Comparison of ENCODE assay signal across 8 mouse cellular contexts in the genomic region with DNA sequence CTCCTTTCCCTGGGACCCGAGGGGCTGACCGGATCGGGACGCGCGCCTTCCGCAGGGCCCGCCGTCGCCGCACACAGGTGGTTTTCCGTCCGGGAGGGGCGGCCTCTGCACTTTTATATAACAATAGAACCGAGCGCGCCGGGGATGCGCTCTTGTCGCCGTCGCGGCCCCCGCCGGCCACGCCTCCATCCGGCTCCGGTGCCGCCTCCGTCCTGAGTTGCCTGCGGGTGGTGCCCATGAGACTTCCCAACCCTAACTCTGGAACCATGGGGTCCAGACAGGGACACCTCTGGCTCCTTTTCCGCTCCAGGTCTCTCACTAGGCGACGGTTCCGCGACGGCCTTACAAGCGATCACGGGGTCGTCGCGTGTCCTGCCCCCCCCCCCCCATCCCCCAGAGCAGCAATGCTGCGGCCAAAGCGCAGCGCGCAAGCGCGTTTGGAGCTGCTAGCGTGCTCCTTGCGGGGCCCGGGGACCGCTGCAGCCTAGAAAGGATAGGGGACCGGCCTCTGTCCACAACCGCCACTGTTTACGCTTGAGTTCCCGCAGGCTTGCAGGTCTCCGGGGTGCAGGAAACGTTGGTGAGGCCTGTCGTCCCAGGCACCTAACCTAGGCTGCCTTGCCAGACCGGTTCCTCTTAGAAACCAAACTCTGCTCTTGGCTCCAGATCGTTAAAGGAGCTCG. TPM values are rescaled to one million over a fixed set of nuclear protein-coding genes. Genes with fewer than 3 reads are reported as not detected.
A peak's percentile ranks its signal among the peaks of the same experiment; 100 is the strongest.
DNase-seq lines count a peak whose midpoint lies in the region; ATAC-seq and TF ChIP-seq lines count a peak whose summit lies in the region.

No protein-coding gene starts in this region.

- peaks cover 44% of the 10 kb centered on the region for H3K79me2 ChIP-seq in myocyte (ENCODE audit: control insufficient read depth, insufficient read depth)

- H3ac ChIP-seq in myocyte (ENCODE audit: control insufficient read depth, insufficient read length): peak overlapping the region; percentile 52

- H3K9me3 ChIP-seq in embryonic facial prominence, embryonic 13.5 days: no peaks in the 10 kb centered on the region
- H3K9me3 ChIP-seq in heart, embryonic 10.5 days: no peaks in the 10 kb centered on the region
- no peaks in the 10 kb centered on the region for H3K9me3 ChIP-seq in kidney, embryonic 15.5 days (replicated peaks)
- no peaks in the 10 kb centered on the region for H3K9me3 ChIP-seq in liver, embryonic 11.5 days (ENCODE audit: control insufficient read depth, low read length)

- peak; percentile 58 for TF ChIP-seq POLR2A in myocyte (IDR thresholded peaks at IDR 0.05; ENCODE audit: insufficient read length, low read depth)

- H3K4me1 ChIP-seq in embryonic facial prominence, embryonic 13.5 days: peaks cover 30% of the 10 kb centered on the region
- H3K4me1 ChIP-seq in heart, embryonic 10.5 days: peaks cover 8% of the 10 kb centered on the region
- H3K4me1 ChIP-seq in kidney, embryonic 15.5 days: peaks cover 51% of the 10 kb centered on the region
- H3K4me1 ChIP-seq in liver, embryonic 11.5 days (replicated peaks; ENCODE audit: control insufficient read depth, insufficient read depth, low read length): peaks cover 6% of the 10 kb centered on the region; the same call in 1 of the 2 replicates

- peak; percentile 94 for DNase-seq in A20 (ENCODE audit: low read depth, low spot score)
- peak; percentile 88 for DNase-seq in adrenal gland, postnatal 25 days
- DNase-seq in heart, embryonic 10.5 days (ENCODE audit: low spot score): peak; percentile 93
- DNase-seq in liver, embryonic 11.5 days (ENCODE audit: low spot score): peak; percentile 86
- peak; percentile 78 to 87 for DNase-seq in spleen, postnatal 4 days (ENCODE audit: low spot score in 2 of 2)

- peaks cover 5% of the 10 kb centered on the region; the same call in 1 of the 2 replicates for H3K36me3 ChIP-seq in embryonic facial prominence, embryonic 13.5 days
- peaks cover 10% of the 10 kb centered on the region for H3K36me3 ChIP-seq in heart, embryonic 10.5 days
- H3K36me3 ChIP-seq in kidney, embryonic 15.5 days: peaks cover 6% of the 10 kb centered on the region; the same call in 1 of the 2 replicates
- H3K36me3 ChIP-seq in liver, embryonic 11.5 days (ENCODE audit: control insufficient read depth, insufficient read depth, low read length): no peaks in the 10 kb centered on the region; the same call in 1 of the 2 replicates
- peaks cover 5% of the 10 kb centered on the region for H3K36me3 ChIP-seq in myocyte (ENCODE audit: control insufficient read depth, insufficient read depth)

- H3K27ac ChIP-seq in embryonic facial prominence, embryonic 13.5 days: peak overlapping the region; percentile 98
- peak overlapping the region; percentile 98 for H3K27ac ChIP-seq in heart, embryonic 10.5 days
- peak overlapping the region; percentile 99 for H3K27ac ChIP-seq in kidney, embryonic 15.5 days
- H3K27ac ChIP-seq in liver, embryonic 11.5 days (ENCODE audit: low read depth, low read length): peak overlapping the region; percentile 95

- peak overlapping the region; percentile 74 for H3K4me3 ChIP-seq in embryonic facial prominence, embryonic 13.5 days
- peak overlapping the region; percentile 93 for H3K4me3 ChIP-seq in heart, embryonic 10.5 days
- peak overlapping the region; percentile 84 for H3K4me3 ChIP-seq in kidney, embryonic 15.5 days (replicated peaks)
- peak overlapping the region; percentile 74 for H3K4me3 ChIP-seq in liver, embryonic 11.5 days (ENCODE audit: low read depth, low read length)
- peak overlapping the region; percentile 95 for H3K4me3 ChIP-seq in myocyte

- H3K4me2 ChIP-seq in embryonic facial prominence, embryonic 13.5 days: peak overlapping the region; percentile 86
- H3K4me2 ChIP-seq in kidney, embryonic 15.5 days: peak overlapping the region; percentile 83
- H3K4me2 ChIP-seq in liver, embryonic 11.5 days: peak overlapping the region; percentile 92
- H3K4me2 ChIP-seq in myocyte (ENCODE audit: low read depth): peak overlapping the region; percentile 100

- no peaks in the 10 kb centered on the region for H3K27me3 ChIP-seq in embryonic facial prominence, embryonic 13.5 days
- H3K27me3 ChIP-seq in heart, embryonic 10.5 days (ENCODE audit: insufficient read depth, poor library complexity, severe bottlenecking): no peaks in the 10 kb centered on the region
- H3K27me3 ChIP-seq in kidney, embryonic 15.5 days: no peaks in the 10 kb centered on the region
- peaks cover 16% of the 10 kb centered on the region for H3K27me3 ChIP-seq in liver, embryonic 11.5 days (replicated peaks; ENCODE audit: control insufficient read depth, insufficient read depth, low read length)
- no peaks in the 10 kb centered on the region for H3K27me3 ChIP-seq in myocyte (ENCODE audit: control insufficient read depth, insufficient read depth, insufficient read length)

- WGBS in embryonic facial prominence, embryonic 13.5 days: under 1% methylated on average over 62 of the region's 62 CpGs
- WGBS in heart, embryonic 10.5 days: under 1% methylated on average over 62 of the region's 62 CpGs
- WGBS in kidney, embryonic 15.5 days: under 1% methylated on average over 58 of the region's 62 CpGs
- under 1% methylated on average over 62 of the region's 62 CpGs for WGBS in liver, embryonic 11.5 days

- peak; percentile 53 for ATAC-seq in embryonic facial prominence, embryonic 13.5 days (ENCODE audit: insufficient number of reproducible peaks, insufficient read depth, low FRiP score, low TSS enrichment, low read depth)
- peak; percentile 75 for ATAC-seq in kidney, embryonic 15.5 days (replicated peaks; ENCODE audit: low FRiP score)
- ATAC-seq in liver, embryonic 11.5 days (replicated peaks; ENCODE audit: low FRiP score): peak; percentile 62

- peak overlapping the region; percentile 93 for H3K9ac ChIP-seq in embryonic facial prominence, embryonic 13.5 days
- H3K9ac ChIP-seq in kidney, embryonic 15.5 days: peak overlapping the region; percentile 69
- H3K9ac ChIP-seq in liver, embryonic 11.5 days (ENCODE audit: low read depth, low read length): peak overlapping the region; percentile 78

TF ChIP-seq in myocyte, 11 proteins besides CTCF, POLR2A, EP300 and RAD21:
- TF ChIP-seq MYOD1 (IDR thresholded peaks at IDR 0.05; ENCODE audit: control insufficient read depth in 1 of 3, insufficient read length in 2 of 3, low read depth in 2 of 3): peak in 1 of 3 experiments; percentile 42
- peak; percentile 59 for TF ChIP-seq POLR2AphosphoS2 (IDR thresholded peaks at IDR 0.05; ENCODE audit: insufficient read length, low read depth)
- no peak for TF ChIP-seq USF1 (IDR thresholded peaks at IDR 0.05; ENCODE audit: low read depth)

RNA-seq across cellular contexts. Expression of a gene that starts 1.3 kb away (rescaled TPM):
- total RNA-seq in adrenal gland, postnatal 25 days (2021): 101 and 136 TPM in 2 replicates
- polyA plus RNA-seq in embryonic facial prominence, embryonic 13.5 days (2015; fragmentation: Nextera tagmentation; extraction: Ambion mirVana): 61.9 and 73.3 TPM in 2 replicates
- 58.5 and 65.3 TPM in 2 replicates for polyA plus RNA-seq in heart, embryonic 10.5 days (2016; fragmentation: Nextera tagmentation; extraction: Ambion mirVana)
- 85.7 and 88.7 TPM in 2 replicates for polyA plus RNA-seq in kidney, embryonic 15.5 days (2015; fragmentation: Nextera tagmentation; extraction: Ambion mirVana)
- 37.6 and 40.3 TPM in 2 replicates for polyA plus RNA-seq in liver, embryonic 11.5 days (2014; fragmentation: Nextera tagmentation; extraction: Ambion mirVana)
- polyA plus RNA-seq in myocyte (2012; fragmentation: generic; extraction: Trizol): 21.6 TPM

Comparison
In these comparisons a context has a peak if more than half of its experiments do, and no peak if none do; other contexts are left out.
1. Peak in every context shown above with its lines: DNase-seq, ATAC-seq, H3K4me3 ChIP-seq and H3K27ac ChIP-seq.